Mouse (Mus musculus): ENCODE measurements at regions not wholly inside any gene's neighbourhood (a gene's known extent, or its start where the extent isn't known, plus 50 kb on each side); places are given as distances from the start of the nearest gene placed in this dataset.

DNA sequence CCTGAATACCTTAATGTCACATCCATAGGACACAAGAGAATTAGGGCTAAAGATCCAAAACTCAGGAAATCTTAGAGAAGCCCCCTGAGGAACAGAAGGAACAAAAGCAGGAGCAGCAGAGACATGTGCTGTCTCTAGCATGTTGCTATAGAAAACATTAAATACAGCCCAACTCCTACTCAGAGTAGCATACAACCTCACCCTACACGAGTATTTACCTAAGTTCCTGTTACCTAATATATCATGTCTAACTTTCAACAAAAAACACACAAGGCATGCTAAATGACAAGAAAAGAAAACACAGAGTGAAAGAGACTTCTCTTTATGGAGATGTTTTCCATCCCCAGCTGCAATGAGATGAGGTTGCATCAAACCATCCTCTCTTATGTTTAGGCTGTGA, 216.4 kb upstream of the Col8a1 start:
- no peak for TF ChIP-seq CTCF (IDR thresholded peaks at IDR 0.05; ENCODE audit: low read depth, low read length)
- TF ChIP-seq GATA1 (IDR thresholded peaks at IDR 0.05; ENCODE audit: borderline replicate concordance, low read length): no peak
- TF ChIP-seq TAL1 (conservative IDR thresholded peaks at IDR 0.05; ENCODE audit: low read depth, low read length): no peak
- no peak for TF ChIP-seq POLR2AphosphoS5 (IDR thresholded peaks at IDR 0.05; ENCODE audit: insufficient replicate concordance, low read depth, low read length)

Data from G1E (cell line).